Mouse (Mus musculus): ENCODE data around the gene Olfr1368. TPM values are rescaled to one million over a fixed set of nuclear protein-coding genes. Genes with fewer than 3 reads are reported as not detected.
"Not testable (repeated sequence)": the region's sequence is repeated elsewhere in the genome, so short reads cannot be mapped to it uniquely, and the experiment has no call there.

The Olfr1368 gene
- total and polyA plus RNA-seq, 2 experiments from 2014 or later = not detected

- WGBS = 87% methylated on average over 4 of the region's 4 CpGs
- ATAC-seq = no peak
- Histone ChIP-seq H3K4me3 (ENCODE audit: low read length) (no peak overlapping the region), H3K9me3 (ENCODE audit: low read length) (no peaks in the 10 kb centered on the region), H3K27me3 (ENCODE audit: insufficient read depth, low read length) (no peaks in the 10 kb centered on the region), H3K27ac (no peak overlapping the region), H3K4me1 (ENCODE audit: insufficient read depth, low read length) (no peaks in the 10 kb centered on the region), H3K9ac (replicated peaks; ENCODE audit: low read length) (no peak overlapping the region), H3K36me3 (ENCODE audit: insufficient read depth, low read length) (no peaks in the 10 kb centered on the region), H3K4me2 (ENCODE audit: low read depth, low read length) (no peak overlapping the region)
- TF ChIP-seq CTCF (IDR thresholded peaks at IDR 0.05; ENCODE audit: low read depth) = no peak
- no peak for DNase-seq (ENCODE audit: low spot score)
Observed at GRCm38 (mm10) chr13:21114121-21114520, 31.5 kb downstream of the Olfr1368 start.

- not testable (repeated sequence) for DNase-seq (ENCODE audit: low spot score); ATAC-seq; H3K36me3 ChIP-seq (ENCODE audit: insufficient read depth, low read length); H3K4me3 ChIP-seq (ENCODE audit: low read length); H3K4me2 ChIP-seq (ENCODE audit: low read depth, low read length); H3K9ac ChIP-seq (replicated peaks; ENCODE audit: low read length); H3K9me3 ChIP-seq (ENCODE audit: low read length); H3K4me1 ChIP-seq (ENCODE audit: insufficient read depth, low read length); H3K27me3 ChIP-seq (ENCODE audit: insufficient read depth, low read length); H3K27ac ChIP-seq
- 61% methylated on average over 3 of the region's 3 CpGs for WGBS
Observed at GRCm38 (mm10) chr13:21111183-21111582, 34.5 kb downstream of the Olfr1368 start, which contains the start of gene Olfr1369-ps1. Gene Olfr1369-ps1 (plus strand): TSS chr13:21111483.

GRCm38 (mm10) chr13:21110441-21110840, 35.2 kb downstream of the Olfr1368 start:
- Histone ChIP-seq H3K4me3 (ENCODE audit: low read length) (no peak overlapping the region), H3K4me1 (ENCODE audit: insufficient read depth, low read length) (no peaks in the 10 kb centered on the region), H3K36me3 (ENCODE audit: insufficient read depth, low read length) (no peaks in the 10 kb centered on the region), H3K27me3 (ENCODE audit: insufficient read depth, low read length) (no peaks in the 10 kb centered on the region), H3K4me2 (ENCODE audit: low read depth, low read length) (no peak overlapping the region), H3K9me3 (ENCODE audit: low read length) (no peaks in the 10 kb centered on the region), H3K27ac (no peak overlapping the region), H3K9ac (replicated peaks; ENCODE audit: low read length) (no peak overlapping the region)
- no peak for TF ChIP-seq CTCF (IDR thresholded peaks at IDR 0.05; ENCODE audit: low read depth)
- DNase-seq (ENCODE audit: low spot score) (no peak), ATAC-seq (no peak)
- 92% methylated on average over 6 of the region's 6 CpGs for WGBS

GRCm38 (mm10) chr13:21109759-21110158, 35.9 kb downstream of the Olfr1368 start:
- WGBS = 94% methylated on average over 3 of the region's 3 CpGs
- no peak overlapping the region for H3K27ac ChIP-seq
- no peaks in the 10 kb centered on the region for H3K27me3 ChIP-seq (ENCODE audit: insufficient read depth, low read length)
- no peaks in the 10 kb centered on the region for H3K36me3 ChIP-seq (ENCODE audit: insufficient read depth, low read length)
- no peak overlapping the region for H3K9ac ChIP-seq (replicated peaks; ENCODE audit: low read length)
- H3K4me2 ChIP-seq (ENCODE audit: low read depth, low read length) = no peak overlapping the region
- no peak for DNase-seq (ENCODE audit: low spot score)
- TF ChIP-seq CTCF (IDR thresholded peaks at IDR 0.05; ENCODE audit: low read depth) = no peak
- no peaks in the 10 kb centered on the region for H3K4me1 ChIP-seq (ENCODE audit: insufficient read depth, low read length)
- ATAC-seq = no peak
- H3K9me3 ChIP-seq (ENCODE audit: low read length) = no peaks in the 10 kb centered on the region
- H3K4me3 ChIP-seq (ENCODE audit: low read length) = no peak overlapping the region

Other genes with a start within 250 kb of the Olfr1368 start
- gene Olfr1370, start 70.9 kb downstream of the Olfr1368 start, total RNA-seq (2014; rRNA removed) = not detected in 2 replicates
- not detected in 2 replicates for gene Olfr1370, start 70.9 kb downstream of the Olfr1368 start, polyA plus RNA-seq (2015; fragmentation: Nextera tagmentation; extraction: Ambion mirVana)
- gene Olfr1369-ps1, start 34.4 kb downstream of the Olfr1368 start, total RNA-seq (2014; rRNA removed) = not detected in 2 replicates
- 0.06 TPM in 1 of 2 replicates, not detected in the other for gene Olfr1369-ps1, start 34.4 kb downstream of the Olfr1368 start, polyA plus RNA-seq (2015; fragmentation: Nextera tagmentation; extraction: Ambion mirVana)
- gene Olfr263, start 16.2 kb downstream of the Olfr1368 start, total RNA-seq (2014; rRNA removed) = not detected in 2 replicates
- gene Olfr263, start 16.2 kb downstream of the Olfr1368 start, polyA plus RNA-seq (2015; fragmentation: Nextera tagmentation; extraction: Ambion mirVana) = not detected in 2 replicates
- gene Trim27, start 33.6 kb upstream of the Olfr1368 start, total RNA-seq (2014; rRNA removed) = 84.9 and 107 TPM in 2 replicates
- gene Trim27, start 33.6 kb upstream of the Olfr1368 start, polyA plus RNA-seq (2015; fragmentation: Nextera tagmentation; extraction: Ambion mirVana) = 68.3 and 69.1 TPM in 2 replicates
- gene Gpx5, start 146.9 kb upstream of the Olfr1368 start, total RNA-seq (2014; rRNA removed) = not detected in 2 replicates
- gene Gpx5, start 146.9 kb upstream of the Olfr1368 start, polyA plus RNA-seq (2015; fragmentation: Nextera tagmentation; extraction: Ambion mirVana) = not detected in 2 replicates
- 0.32 and 0.84 TPM in 2 replicates for gene Gpx6, start 166.3 kb upstream of the Olfr1368 start, total RNA-seq (2014; rRNA removed)
- 0.59 and 0.61 TPM in 2 replicates for gene Gpx6, start 166.3 kb upstream of the Olfr1368 start, polyA plus RNA-seq (2015; fragmentation: Nextera tagmentation; extraction: Ambion mirVana)
- gene Olfr1367, start 201.0 kb upstream of the Olfr1368 start, total RNA-seq (2014; rRNA removed) = not detected in 2 replicates
- gene Olfr1367, start 201.0 kb upstream of the Olfr1368 start, polyA plus RNA-seq (2015; fragmentation: Nextera tagmentation; extraction: Ambion mirVana) = not detected in 2 replicates
- 4.0 and 5.3 TPM in 2 replicates for gene Zscan12, start 217.0 kb upstream of the Olfr1368 start, total RNA-seq (2014; rRNA removed)
- gene Zscan12, start 217.0 kb upstream of the Olfr1368 start, polyA plus RNA-seq (2015; fragmentation: Nextera tagmentation; extraction: Ambion mirVana) = 7.7 and 8.1 TPM in 2 replicates

All from hindbrain, postnatal 0 days (tissue).